Mouse (Mus musculus): Measurements from ENCODE around the gene Calr3. TPM values are rescaled to one million over a fixed set of nuclear protein-coding genes. Genes with fewer than 3 reads are reported as not detected.
A peak's percentile ranks its signal among the peaks of the same experiment; 100 is the strongest.

The Calr3 gene
- polyA plus RNA-seq (2014; fragmentation: Nextera tagmentation; extraction: Ambion mirVana): 0.71 and 0.76 TPM in 2 replicates

DNA sequence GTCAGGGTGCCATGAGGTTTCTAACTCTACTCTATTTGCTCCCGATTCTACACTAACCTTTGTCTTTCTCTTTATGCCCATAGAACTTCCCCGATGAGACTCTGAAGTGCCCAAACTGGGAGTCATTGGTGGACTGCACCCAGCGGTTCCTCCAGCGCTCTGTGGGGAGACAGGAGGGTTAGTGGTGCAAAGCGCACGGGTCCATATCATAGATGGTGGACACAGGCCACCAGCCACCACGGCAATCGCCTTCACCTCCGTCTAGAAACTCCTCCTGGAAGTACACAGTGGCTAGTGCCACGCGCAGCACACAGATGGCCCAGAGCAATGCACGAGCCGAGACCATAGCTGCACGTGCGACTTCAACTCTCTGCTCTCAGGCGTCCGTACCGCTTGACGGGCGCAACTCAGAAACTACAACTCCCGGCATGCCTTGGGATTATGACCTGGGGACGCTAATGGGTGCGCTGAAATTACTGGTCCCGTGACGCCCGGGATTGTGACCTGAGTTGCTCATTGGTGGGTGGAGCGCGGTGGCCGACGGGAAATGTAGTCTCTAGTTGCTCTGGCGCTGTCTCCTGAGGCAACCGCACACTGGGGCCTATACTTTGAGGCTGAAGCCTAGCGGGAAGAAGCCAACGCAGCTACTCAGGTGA is at the start of gene Calr3, which contains the start of gene 1700030K09Rik:
TSS of gene Calr3 (minus strand) at position 533 of the 656 bp plus-strand sequence.
TSS of gene 1700030K09Rik (plus strand) at position 543 of the 656 bp plus-strand sequence.
- Histone ChIP-seq H3K36me3 (ENCODE audit: control insufficient read depth, insufficient read depth, low read length) (no peaks in the 10 kb centered on the region), H3K27me3 (ENCODE audit: control insufficient read depth, insufficient read depth, low read length) (no peaks in the 10 kb centered on the region), H3K27ac (ENCODE audit: low read depth, low read length) (no peak within 1 kb of the TSS), H3K4me3 (ENCODE audit: low read depth, low read length) (peak within 1 kb of the TSS; percentile 30), H3K9ac (ENCODE audit: low read length) (peak within 1 kb of the TSS; percentile 61), H3K4me1 (ENCODE audit: control insufficient read depth, insufficient read depth, low read length) (0 out of 2 replicates have a peak, but pooled peaks cover 3% of the 10 kb centered on the region), H3K9me3 (ENCODE audit: control insufficient read depth, low read length) (no peaks in the 10 kb centered on the region), H3K4me2 (peak within 1 kb of the TSS; percentile 54)
- peak; percentile 100 for DNase-seq (ENCODE audit: low spot score, missing footprints)
- ATAC-seq (ENCODE audit: low FRiP score): peak; percentile 100
- 6% methylated on average over 34 of the region's 34 CpGs for WGBS

DNA sequence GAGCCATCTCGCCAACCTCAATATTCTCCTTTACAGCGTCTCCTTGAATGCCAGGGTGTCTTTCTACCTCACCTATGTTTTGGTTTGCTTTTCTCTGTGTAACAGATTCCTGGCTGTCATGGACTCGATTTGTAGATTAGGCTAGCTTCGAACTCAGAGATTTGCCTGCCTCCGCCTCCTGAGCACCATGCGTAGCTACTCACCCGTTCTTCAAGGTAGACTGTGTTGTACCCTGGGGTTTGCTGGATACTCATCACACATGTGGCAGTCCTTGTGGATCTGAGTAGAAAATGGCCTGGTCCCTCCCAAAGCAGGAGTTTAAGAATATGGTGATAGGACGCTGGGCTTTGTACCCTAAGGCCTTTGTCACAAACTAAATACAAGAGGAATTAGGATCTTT is 49.7 kb upstream of the Calr3 start:
- peak overlapping the region; percentile 55 for H3K4me2 ChIP-seq
- H3K9me3 ChIP-seq (ENCODE audit: control insufficient read depth, low read length): no peaks in the 10 kb centered on the region
- H3K4me3 ChIP-seq (ENCODE audit: low read depth, low read length): peak overlapping the region; percentile 91
- H3K4me1 ChIP-seq (ENCODE audit: control insufficient read depth, insufficient read depth, low read length): peaks cover 18% of the 10 kb centered on the region
- peaks cover 8% of the 10 kb centered on the region for H3K36me3 ChIP-seq (ENCODE audit: control insufficient read depth, insufficient read depth, low read length)
- no peak overlapping the region for H3K27ac ChIP-seq (ENCODE audit: low read depth, low read length)
- no peaks in the 10 kb centered on the region for H3K27me3 ChIP-seq (ENCODE audit: control insufficient read depth, insufficient read depth, low read length)
- ATAC-seq (ENCODE audit: low FRiP score): no peak
- DNase-seq (ENCODE audit: low spot score, missing footprints): no peak
- H3K9ac ChIP-seq (ENCODE audit: low read length): peak overlapping the region; percentile 63
- 17% methylated on average over 8 of the region's 8 CpGs for WGBS

DNA sequence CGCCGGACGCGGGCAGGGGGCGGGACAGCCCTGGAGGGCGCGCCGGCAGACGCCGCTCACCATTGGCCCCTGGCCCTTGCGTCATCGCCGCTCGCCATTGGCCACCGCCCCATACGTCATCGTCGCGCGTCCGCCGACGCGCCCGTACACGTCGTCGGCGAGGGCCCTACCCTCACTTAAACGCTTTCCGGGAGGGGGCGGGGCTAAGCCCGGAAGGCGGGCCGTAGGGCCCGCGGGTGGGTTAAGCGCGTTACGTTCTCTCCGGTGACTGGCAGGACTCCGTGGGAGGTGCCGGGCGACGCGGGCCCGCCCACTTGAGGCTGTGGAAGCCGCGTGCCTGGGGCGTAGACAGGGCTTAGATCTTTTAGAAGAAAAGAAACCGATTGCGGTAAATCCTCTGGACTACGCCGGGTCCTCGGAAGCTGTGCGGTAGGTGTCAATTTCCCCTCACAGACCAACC is 49.0 kb upstream of the Calr3 start:
- Histone ChIP-seq H3K9me3 (ENCODE audit: control insufficient read depth, low read length) (no peaks in the 10 kb centered on the region), H3K4me3 (ENCODE audit: low read depth, low read length) (peak overlapping the region; percentile 91), H3K27me3 (ENCODE audit: control insufficient read depth, insufficient read depth, low read length) (no peaks in the 10 kb centered on the region), H3K36me3 (ENCODE audit: control insufficient read depth, insufficient read depth, low read length) (peaks cover 8% of the 10 kb centered on the region), H3K4me2 (peak overlapping the region; percentile 96), H3K9ac (ENCODE audit: low read length) (peak overlapping the region; percentile 79), H3K4me1 (ENCODE audit: control insufficient read depth, insufficient read depth, low read length) (peaks cover 18% of the 10 kb centered on the region), H3K27ac (ENCODE audit: low read depth, low read length) (no peak overlapping the region)
- WGBS: under 1% methylated on average over 51 of the region's 56 CpGs
- peak; percentile 100 for DNase-seq (ENCODE audit: low spot score, missing footprints)
- peak; percentile 97 for ATAC-seq (ENCODE audit: low FRiP score)

GRCm38 (mm10) chr8:72491680-72492621 is 48.3 kb upstream of the Calr3 start, which contains the start of gene Slc35e1:
Gene Slc35e1 (minus strand): TSS chr8:72492614.
- Histone ChIP-seq H3K27ac (ENCODE audit: low read depth, low read length) (peak within 1 kb of the TSS; percentile 30; the same call in 1 of the 2 replicates), H3K9ac (ENCODE audit: low read length) (peak within 1 kb of the TSS; percentile 79), H3K4me3 (ENCODE audit: low read depth, low read length) (peak within 1 kb of the TSS; percentile 91), H3K9me3 (ENCODE audit: control insufficient read depth, low read length) (no peaks in the 10 kb centered on the region), H3K36me3 (ENCODE audit: control insufficient read depth, insufficient read depth, low read length) (peaks cover 8% of the 10 kb centered on the region), H3K27me3 (ENCODE audit: control insufficient read depth, insufficient read depth, low read length) (no peaks in the 10 kb centered on the region), H3K4me1 (ENCODE audit: control insufficient read depth, insufficient read depth, low read length) (peaks cover 18% of the 10 kb centered on the region), H3K4me2 (peak within 1 kb of the TSS; percentile 96)
- WGBS: 1% methylated on average over 79 of the region's 98 CpGs
- ATAC-seq (ENCODE audit: low FRiP score) (peak; percentile 74), DNase-seq (ENCODE audit: low spot score, missing footprints) (peak; percentile 88)

- 86% methylated on average over 2 of the region's 2 CpGs for WGBS
- H3K27ac ChIP-seq (ENCODE audit: low read depth, low read length): no peak overlapping the region
- no peaks in the 10 kb centered on the region for H3K27me3 ChIP-seq (ENCODE audit: control insufficient read depth, insufficient read depth, low read length)
- peaks cover 8% of the 10 kb centered on the region for H3K36me3 ChIP-seq (ENCODE audit: control insufficient read depth, insufficient read depth, low read length)
- ATAC-seq (ENCODE audit: low FRiP score): no peak
- peak overlapping the region; percentile 79; the same call in 1 of the 2 replicates for H3K9ac ChIP-seq (ENCODE audit: low read length)
- no peaks in the 10 kb centered on the region for H3K9me3 ChIP-seq (ENCODE audit: control insufficient read depth, low read length)
- no peak for DNase-seq (ENCODE audit: low spot score, missing footprints)
- peak overlapping the region; percentile 96 for H3K4me2 ChIP-seq
- peaks cover 18% of the 10 kb centered on the region for H3K4me1 ChIP-seq (ENCODE audit: control insufficient read depth, insufficient read depth, low read length)
- peak overlapping the region; percentile 91 for H3K4me3 ChIP-seq (ENCODE audit: low read depth, low read length)
These were observed 47.3 kb upstream of the Calr3 start for GRCm38 (mm10) chr8:72491017-72491416.

- H3K4me2 ChIP-seq: no peak overlapping the region
- peaks cover 10% of the 10 kb centered on the region for H3K4me1 ChIP-seq (ENCODE audit: control insufficient read depth, insufficient read depth, low read length)
- H3K27me3 ChIP-seq (ENCODE audit: control insufficient read depth, insufficient read depth, low read length): no peaks in the 10 kb centered on the region
- ATAC-seq (ENCODE audit: low FRiP score) (no peak), DNase-seq (ENCODE audit: low spot score, missing footprints) (no peak)
- no peak overlapping the region for H3K9ac ChIP-seq (ENCODE audit: low read length)
- H3K27ac ChIP-seq (ENCODE audit: low read depth, low read length): no peak overlapping the region
- H3K36me3 ChIP-seq (ENCODE audit: control insufficient read depth, insufficient read depth, low read length): peaks cover 8% of the 10 kb centered on the region
- H3K9me3 ChIP-seq (ENCODE audit: control insufficient read depth, low read length): no peaks in the 10 kb centered on the region
- H3K4me3 ChIP-seq (ENCODE audit: low read depth, low read length): no peak overlapping the region
These were observed 43.3 kb upstream of the Calr3 start for GRCm38 (mm10) chr8:72487014-72487413.

- 88% methylated on average over 6 of the region's 6 CpGs for WGBS
- DNase-seq (ENCODE audit: low spot score, missing footprints) (no peak), ATAC-seq (ENCODE audit: low FRiP score) (no peak)
- Histone ChIP-seq H3K9ac (ENCODE audit: low read length) (no peak overlapping the region), H3K27ac (ENCODE audit: low read depth, low read length) (no peak overlapping the region), H3K4me2 (no peak overlapping the region), H3K9me3 (ENCODE audit: control insufficient read depth, low read length) (no peaks in the 10 kb centered on the region), H3K4me1 (ENCODE audit: control insufficient read depth, insufficient read depth, low read length) (peaks cover 3% of the 10 kb centered on the region), H3K4me3 (ENCODE audit: low read depth, low read length) (no peak overlapping the region), H3K27me3 (ENCODE audit: control insufficient read depth, insufficient read depth, low read length) (no peaks in the 10 kb centered on the region), H3K36me3 (ENCODE audit: control insufficient read depth, insufficient read depth, low read length) (peaks cover 8% of the 10 kb centered on the region)
These were observed 42.0 kb upstream of the Calr3 start for GRCm38 (mm10) chr8:72485456-72486199.

- under 1% methylated on average over 79 of the region's 80 CpGs for WGBS
- H3K36me3 ChIP-seq (ENCODE audit: control insufficient read depth, insufficient read depth, low read length): peaks cover 17% of the 10 kb centered on the region
These were observed 31.3 kb upstream of the Calr3 start, which contains the start of gene Cherp for GRCm38 (mm10) chr8:72474826-72475546. Gene Cherp (minus strand): TSS chr8:72475226.

More at GRCm38 (mm10) chr8:72474826-72475546, 31.3 kb upstream of the Calr3 start, which contains the start of gene Cherp:
- H3K4me3 ChIP-seq (ENCODE audit: low read depth, low read length): peak within 1 kb of the TSS; percentile 90
- peak within 1 kb of the TSS; percentile 85 for H3K9ac ChIP-seq (ENCODE audit: low read length)
- no peaks in the 10 kb centered on the region for H3K27me3 ChIP-seq (ENCODE audit: control insufficient read depth, insufficient read depth, low read length)
- DNase-seq (ENCODE audit: low spot score, missing footprints): peak; percentile 99
- H3K9me3 ChIP-seq (ENCODE audit: control insufficient read depth, low read length): no peaks in the 10 kb centered on the region
- peak; percentile 96 for ATAC-seq (ENCODE audit: low FRiP score)
- H3K4me1 ChIP-seq (ENCODE audit: control insufficient read depth, insufficient read depth, low read length): peaks cover 9% of the 10 kb centered on the region
- H3K27ac ChIP-seq (ENCODE audit: low read depth, low read length): peak within 1 kb of the TSS; percentile 74
- peak within 1 kb of the TSS; percentile 98 for H3K4me2 ChIP-seq

Data from midbrain, embryonic 11.5 days (tissue).